Mouse (Mus musculus): Measurements from ENCODE around the gene Pde4d. TPM values are rescaled to one million over a fixed set of nuclear protein-coding genes. Genes with fewer than 3 reads are reported as not detected.

Gene Pde4d
- polyA plus RNA-seq, 1 experiment from 2014 or later, result 23.8 TPM

GRCm38 (mm10) chr13:109536636-109537035 lies 1086.9 kb downstream of the Pde4d start:
- WGBS, result 39% methylated on average over 4 of the region's 4 CpGs
- no peak for ATAC-seq (ENCODE audit: extremely low read depth, insufficient number of reproducible peaks, low FRiP score, low TSS enrichment)
- H3K4me2 ChIP-seq, result no peak overlapping the region
- H3K36me3 ChIP-seq, result no peaks in the 10 kb centered on the region
- no peak overlapping the region for H3K27ac ChIP-seq (replicated peaks)
- no peaks in the 10 kb centered on the region for H3K4me1 ChIP-seq
- no peak overlapping the region for H3K9ac ChIP-seq
- H3K9me3 ChIP-seq, result no peaks in the 10 kb centered on the region
- H3K4me3 ChIP-seq, result no peak overlapping the region
- H3K27me3 ChIP-seq (replicated peaks), result no peaks in the 10 kb centered on the region

DNA sequence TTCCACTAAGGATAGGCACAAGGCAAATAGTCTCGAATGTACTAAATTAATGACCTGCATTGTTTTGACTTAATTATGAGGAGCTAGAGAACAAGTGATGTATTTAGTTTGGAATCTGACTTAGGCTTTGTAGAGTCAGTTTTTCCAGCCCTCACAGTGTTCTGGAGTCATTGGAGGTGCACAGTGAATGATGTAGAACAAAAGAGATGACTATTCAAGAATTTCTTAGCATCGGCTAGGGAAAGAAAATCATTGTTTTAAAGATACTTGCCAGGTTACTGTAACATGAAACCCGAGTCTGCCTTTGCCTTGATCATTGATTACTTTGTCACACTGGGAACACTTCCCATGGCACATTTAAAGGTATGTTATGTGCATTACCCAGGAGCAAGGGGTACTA lies 1089.6 kb downstream of the Pde4d start:
- 59% methylated on average over 3 of the region's 3 CpGs for WGBS
- H3K4me2 ChIP-seq, result no peak overlapping the region
- no peaks in the 10 kb centered on the region for H3K27me3 ChIP-seq (replicated peaks)

GRCm38 (mm10) chr13:109544646-109545045 lies 1094.9 kb downstream of the Pde4d start:
- no peak for ATAC-seq (ENCODE audit: extremely low read depth, insufficient number of reproducible peaks, low FRiP score, low TSS enrichment)
- no peaks in the 10 kb centered on the region for H3K4me1 ChIP-seq
- no peaks in the 10 kb centered on the region for H3K36me3 ChIP-seq
- H3K27ac ChIP-seq (replicated peaks), result no peak overlapping the region
- H3K4me2 ChIP-seq, result no peak overlapping the region
- 62% methylated on average over 4 of the region's 4 CpGs for WGBS
- no peak overlapping the region for H3K4me3 ChIP-seq
- no peak overlapping the region for H3K9ac ChIP-seq
- no peaks in the 10 kb centered on the region for H3K9me3 ChIP-seq
- no peaks in the 10 kb centered on the region for H3K27me3 ChIP-seq (replicated peaks)

More for the DNA sequence above, 1089.6 kb downstream of the Pde4d start:
- Histone ChIP-seq H3K9ac (no peak overlapping the region), H3K4me1 (no peaks in the 10 kb centered on the region), H3K36me3 (no peaks in the 10 kb centered on the region), H3K27ac (replicated peaks) (no peak overlapping the region), H3K9me3 (no peaks in the 10 kb centered on the region), H3K4me3 (no peak overlapping the region)
- no peak for ATAC-seq (ENCODE audit: extremely low read depth, insufficient number of reproducible peaks, low FRiP score, low TSS enrichment)

DNA sequence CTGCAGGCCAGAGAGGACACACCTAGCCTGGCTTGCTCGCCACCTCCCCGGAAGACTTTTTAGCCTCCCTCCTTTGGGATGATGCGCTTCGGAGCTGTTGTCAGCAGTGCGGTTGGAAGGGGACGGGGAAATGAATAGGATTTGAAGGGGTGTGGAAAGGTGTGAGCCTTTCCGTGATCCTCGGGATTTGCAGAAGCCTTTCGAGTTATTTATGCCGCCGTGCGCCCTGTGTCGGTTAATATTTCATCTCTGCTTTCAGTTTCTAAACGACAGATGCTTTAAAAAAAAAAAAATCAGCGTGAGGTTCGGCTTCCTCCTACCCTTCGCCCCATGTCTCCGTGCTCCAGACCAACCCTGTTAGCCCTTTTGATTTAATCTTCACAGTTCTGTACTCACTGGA lies 1096.6 kb downstream of the Pde4d start:
- H3K9me3 ChIP-seq, result no peaks in the 10 kb centered on the region
- 74% methylated on average over 18 of the region's 18 CpGs for WGBS

DNA sequence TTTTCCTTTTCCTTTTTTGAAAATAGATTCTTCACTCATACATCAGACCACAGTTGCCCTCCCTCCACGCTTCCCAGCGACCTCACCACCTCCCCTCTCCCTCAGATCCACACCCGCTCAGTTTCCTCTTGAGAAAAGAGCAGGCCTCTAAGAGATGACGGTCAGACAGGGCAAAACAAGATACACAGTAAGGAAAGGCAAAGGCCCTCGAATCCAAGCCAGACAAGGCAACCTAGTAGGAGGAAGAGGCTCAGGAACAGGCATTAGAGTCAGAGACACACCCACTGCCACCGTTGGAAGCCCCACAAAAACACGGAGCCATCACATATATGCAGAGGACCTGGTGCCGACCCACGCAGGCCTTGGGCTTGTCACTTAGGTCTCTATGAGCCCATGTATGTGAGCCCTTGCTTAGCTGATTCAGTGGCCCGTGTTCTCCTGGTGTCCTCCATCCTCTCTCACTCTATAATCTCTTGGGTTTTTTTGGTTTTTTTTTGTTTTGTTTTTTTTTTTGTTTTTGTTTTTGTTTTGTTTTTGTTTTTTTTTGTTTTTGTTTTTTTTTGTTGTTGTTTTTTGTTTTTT lies 1097.3 kb downstream of the Pde4d start:
- WGBS, result 71% methylated on average over 10 of the region's 10 CpGs
- Histone ChIP-seq H3K27me3 (replicated peaks) (no peaks in the 10 kb centered on the region), H3K4me2 (no peak overlapping the region), H3K4me3 (no peak overlapping the region), H3K36me3 (no peaks in the 10 kb centered on the region), H3K9me3 (no peaks in the 10 kb centered on the region), H3K9ac (no peak overlapping the region), H3K27ac (replicated peaks) (no peak overlapping the region), H3K4me1 (no peaks in the 10 kb centered on the region)
- no peak for ATAC-seq (ENCODE audit: extremely low read depth, insufficient number of reproducible peaks, low FRiP score, low TSS enrichment)

More for the DNA sequence above, 1096.6 kb downstream of the Pde4d start:
- Histone ChIP-seq H3K27me3 (replicated peaks) (no peaks in the 10 kb centered on the region), H3K4me2 (no peak overlapping the region), H3K9ac (no peak overlapping the region), H3K4me3 (no peak overlapping the region), H3K36me3 (no peaks in the 10 kb centered on the region), H3K27ac (replicated peaks) (no peak overlapping the region), H3K4me1 (no peaks in the 10 kb centered on the region)
- no peak for ATAC-seq (ENCODE audit: extremely low read depth, insufficient number of reproducible peaks, low FRiP score, low TSS enrichment)

DNA sequence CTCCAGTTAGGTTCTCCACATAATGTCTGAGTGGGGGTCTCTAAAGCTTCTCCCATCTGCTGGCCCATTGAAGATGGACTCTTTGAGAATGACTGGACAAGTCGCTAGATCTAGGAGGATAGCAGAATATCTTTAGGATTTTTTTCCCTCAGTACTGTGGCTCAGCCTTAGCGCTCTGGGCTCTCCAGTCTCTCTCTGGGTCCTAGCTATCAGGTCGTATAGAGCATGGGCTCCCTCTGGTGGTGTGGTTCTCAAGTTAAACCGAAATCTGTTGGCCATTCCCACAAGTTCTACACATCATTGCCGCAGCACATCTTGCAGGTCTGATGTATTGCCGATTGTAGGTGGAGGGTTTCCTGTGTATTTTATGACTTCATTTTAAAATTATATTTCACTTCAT lies 1098.0 kb downstream of the Pde4d start:
- Histone ChIP-seq H3K9ac (no peak overlapping the region), H3K4me1 (no peaks in the 10 kb centered on the region)
- ATAC-seq (ENCODE audit: extremely low read depth, insufficient number of reproducible peaks, low FRiP score, low TSS enrichment), result no peak

GRCm38 (mm10) chr13:109548263-109548662 lies 1098.5 kb downstream of the Pde4d start:
- H3K27ac ChIP-seq (replicated peaks), result no peak overlapping the region
- no peaks in the 10 kb centered on the region for H3K4me1 ChIP-seq
- H3K9me3 ChIP-seq, result no peaks in the 10 kb centered on the region
- H3K4me2 ChIP-seq, result no peak overlapping the region
- no peaks in the 10 kb centered on the region for H3K36me3 ChIP-seq
- WGBS, result 70% methylated on average over 5 of the region's 5 CpGs
- H3K27me3 ChIP-seq (replicated peaks), result no peaks in the 10 kb centered on the region
- no peak for ATAC-seq (ENCODE audit: extremely low read depth, insufficient number of reproducible peaks, low FRiP score, low TSS enrichment)
- H3K9ac ChIP-seq, result no peak overlapping the region
- no peak overlapping the region for H3K4me3 ChIP-seq

More for the DNA sequence above, 1098.0 kb downstream of the Pde4d start:
- Histone ChIP-seq H3K27me3 (replicated peaks) (no peaks in the 10 kb centered on the region), H3K4me2 (no peak overlapping the region), H3K36me3 (no peaks in the 10 kb centered on the region), H3K9me3 (no peaks in the 10 kb centered on the region), H3K4me3 (no peak overlapping the region), H3K27ac (replicated peaks) (no peak overlapping the region)
- 29% methylated on average over 6 of the region's 6 CpGs for WGBS

DNA sequence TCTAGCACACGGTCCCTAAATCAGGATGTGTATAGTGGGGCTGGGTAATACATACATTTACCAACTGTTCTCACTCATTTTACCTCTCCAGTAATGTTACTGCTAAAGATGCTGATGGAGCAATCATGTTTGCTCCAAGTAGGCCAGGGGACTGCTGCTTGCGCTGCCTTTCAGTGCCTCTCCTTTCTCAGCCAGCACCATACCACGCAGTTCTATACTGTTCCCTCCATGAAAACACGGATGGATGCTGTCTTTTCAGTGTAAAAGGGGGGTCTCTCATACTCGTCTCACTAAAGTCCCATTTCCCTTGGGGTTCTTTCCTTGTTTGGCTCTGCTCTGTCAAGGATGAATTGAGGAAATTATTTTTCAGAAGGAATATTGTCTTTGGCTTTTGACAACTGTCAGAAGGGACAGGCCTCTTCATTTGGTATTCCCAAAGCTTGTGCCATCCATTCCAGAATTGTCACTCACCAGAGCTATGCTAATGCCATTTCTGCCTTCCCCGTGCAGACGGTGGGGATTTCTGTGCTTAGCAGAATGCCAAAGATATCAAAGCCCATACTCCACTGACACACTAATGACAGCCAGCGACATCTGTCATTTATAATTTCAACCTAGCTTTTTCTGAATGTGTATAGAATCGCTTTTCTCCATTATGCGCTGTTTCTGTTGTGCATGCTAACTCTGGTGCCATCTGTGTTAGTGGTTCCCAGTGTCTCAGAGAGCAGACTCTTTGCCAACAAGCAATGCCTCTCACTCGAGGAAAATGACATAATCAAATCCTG lies 1099.2 kb downstream of the Pde4d start:
- Histone ChIP-seq H3K27me3 (replicated peaks) (no peaks in the 10 kb centered on the region), H3K9ac (no peak overlapping the region), H3K4me1 (no peaks in the 10 kb centered on the region), H3K4me3 (no peak overlapping the region), H3K9me3 (no peaks in the 10 kb centered on the region), H3K4me2 (no peak overlapping the region), H3K36me3 (no peaks in the 10 kb centered on the region), H3K27ac (replicated peaks) (no peak overlapping the region)
- ATAC-seq (ENCODE audit: extremely low read depth, insufficient number of reproducible peaks, low FRiP score, low TSS enrichment), result no peak
- WGBS, result 71% methylated on average over 11 of the region's 11 CpGs

DNA sequence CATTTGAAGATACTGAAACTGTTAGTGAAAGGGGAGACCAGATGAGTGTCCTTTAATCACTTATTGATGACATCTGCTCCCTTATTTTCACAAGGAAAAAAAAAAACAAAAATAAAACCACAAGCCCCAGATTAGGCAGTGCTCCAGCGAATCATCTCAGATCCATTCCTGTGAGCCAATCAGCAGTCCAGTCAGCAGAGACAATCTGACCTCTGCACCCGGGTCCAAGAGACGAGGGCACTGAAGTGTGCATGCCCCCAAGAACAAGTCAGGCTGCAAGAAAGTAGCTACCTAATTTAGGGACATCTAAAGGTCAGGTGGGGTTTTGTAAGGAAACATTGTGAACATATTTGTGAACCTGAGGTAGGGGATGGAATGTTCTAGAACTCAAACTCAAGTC lies 1102.1 kb downstream of the Pde4d start:
- 62% methylated on average over 3 of the region's 3 CpGs for WGBS
- no peak for ATAC-seq (ENCODE audit: extremely low read depth, insufficient number of reproducible peaks, low FRiP score, low TSS enrichment)
- Histone ChIP-seq H3K9me3 (no peaks in the 10 kb centered on the region), H3K4me2 (no peak overlapping the region), H3K9ac (no peak overlapping the region), H3K4me1 (no peaks in the 10 kb centered on the region), H3K36me3 (no peaks in the 10 kb centered on the region), H3K27ac (replicated peaks) (no peak overlapping the region), H3K4me3 (no peak overlapping the region), H3K27me3 (replicated peaks) (no peaks in the 10 kb centered on the region)

DNA sequence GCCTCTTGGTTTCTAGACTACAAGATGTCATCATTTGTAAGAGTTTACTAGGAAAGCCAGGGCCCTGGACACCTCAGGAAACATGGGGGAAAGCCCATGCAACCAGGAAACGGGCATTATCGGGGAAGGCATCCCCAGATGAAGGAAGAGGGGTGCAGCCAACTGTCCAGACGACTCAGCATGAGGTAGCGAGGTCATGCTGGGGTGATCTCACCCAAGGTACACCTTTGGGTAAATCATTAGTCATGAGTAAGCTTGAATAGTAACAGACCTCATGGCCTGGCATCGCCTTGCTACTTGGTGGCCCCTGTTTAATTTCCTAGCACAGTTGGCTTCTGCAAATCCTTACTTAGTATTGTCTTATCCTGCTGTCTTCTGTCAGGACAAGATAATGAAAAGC lies 1105.8 kb downstream of the Pde4d start:
- Histone ChIP-seq H3K4me3 (no peak overlapping the region), H3K4me1 (no peaks in the 10 kb centered on the region), H3K9ac (no peak overlapping the region), H3K27ac (replicated peaks) (no peak overlapping the region), H3K36me3 (no peaks in the 10 kb centered on the region), H3K4me2 (no peak overlapping the region), H3K27me3 (replicated peaks) (no peaks in the 10 kb centered on the region), H3K9me3 (no peaks in the 10 kb centered on the region)
- no peak for ATAC-seq (ENCODE audit: extremely low read depth, insufficient number of reproducible peaks, low FRiP score, low TSS enrichment)
- WGBS, result 71% methylated on average over 5 of the region's 5 CpGs

- Histone ChIP-seq H3K4me3 (no peak overlapping the region), H3K4me1 (no peaks in the 10 kb centered on the region), H3K4me2 (no peak overlapping the region), H3K36me3 (no peaks in the 10 kb centered on the region), H3K27me3 (replicated peaks) (no peaks in the 10 kb centered on the region), H3K9ac (no peak overlapping the region), H3K9me3 (no peaks in the 10 kb centered on the region), H3K27ac (replicated peaks) (no peak overlapping the region)
- ATAC-seq (ENCODE audit: extremely low read depth, insufficient number of reproducible peaks, low FRiP score, low TSS enrichment), result no peak
- WGBS, result 81% methylated on average over 4 of the region's 4 CpGs
These were observed 1107.1 kb downstream of the Pde4d start for GRCm38 (mm10) chr13:109556853-109557252.
